In genomic region chr3:37890202-37890601, GRCm38 (mm10) we compare ENCODE assay signal across 18 mouse cellular contexts.
DNase-seq lines count a peak whose midpoint lies in the region; ATAC-seq and TF ChIP-seq lines count a peak whose summit lies in the region.
"Had no signal": no experiment of that assay in that cellular context is flagged by ENCODE, and none has a peak within 500 bp of the region (broad histone marks: within the 10 kb centered on the region; RNA-seq: fewer than 3 reads in every experiment).

No protein-coding gene starts in this region.

- ATAC-seq in midbrain, embryonic 13.5 days: 0 out of 2 replicates have a peak, but pooled peaks have one; percentile 58
- ATAC-seq in midbrain, embryonic 15.5 days (replicated peaks): peak; percentile 54; the same call in 1 of the 2 replicates
- no peak for ATAC-seq in midbrain, embryonic 11.5 days (ENCODE audit: low FRiP score)
- ATAC-seq in liver, postnatal 0 days: no peak
- ATAC-seq: forebrain, embryonic 13.5 days; forebrain, embryonic 15.5 days; forebrain, postnatal 0 days had no signal

- WGBS in midbrain, embryonic 13.5 days: 61% methylated on average over 1 of the region's 1 CpGs
- WGBS in midbrain, embryonic 10.5 days: 85% methylated on average over 1 of the region's 1 CpGs
- 50% methylated on average over 1 of the region's 1 CpGs for WGBS in midbrain, embryonic 15.5 days
- whole genome bisulfite sequencing in midbrain, embryonic 11.5 days: 77% methylated on average over 1 of the region's 1 CpGs
- 67% methylated on average over 1 of the region's 1 CpGs for WGBS in liver, postnatal 0 days (ENCODE audit: insufficient replicate concordance)

- peak overlapping the region; percentile 3; the same call in 1 of the 2 replicates for H3K27ac ChIP-seq in midbrain, embryonic 13.5 days
- H3K27ac ChIP-seq in midbrain, embryonic 10.5 days (replicated peaks): no peak overlapping the region
- H3K27ac ChIP-seq in midbrain, embryonic 15.5 days: peak overlapping the region; percentile 20; the same call in 1 of the 2 replicates
- no peak overlapping the region for H3K27ac ChIP-seq in midbrain, embryonic 11.5 days (ENCODE audit: low read depth, low read length)
- no peak overlapping the region for H3K27ac ChIP-seq in liver, postnatal 0 days (ENCODE audit: low read depth)
- H3K27ac ChIP-seq: embryonic facial prominence, embryonic 10.5 days; embryonic facial prominence, embryonic 12.5 days; forebrain, embryonic 13.5 days; forebrain, embryonic 15.5 days had no signal

- H3K27me3 ChIP-seq in midbrain, embryonic 13.5 days: 0 out of 2 replicates have a peak, but pooled peaks cover 3% of the 10 kb centered on the region
- H3K27me3 ChIP-seq in midbrain, embryonic 10.5 days (ENCODE audit: low read depth, poor library complexity, severe bottlenecking): peaks cover 4% of the 10 kb centered on the region; the same call in 1 of the 2 replicates
- H3K27me3 ChIP-seq in midbrain, embryonic 15.5 days (replicated peaks): no peaks in the 10 kb centered on the region
- no peaks in the 10 kb centered on the region for H3K27me3 ChIP-seq in midbrain, embryonic 11.5 days (ENCODE audit: control insufficient read depth, insufficient read depth, low read length)
- H3K27me3 ChIP-seq in liver, postnatal 0 days (ENCODE audit: insufficient read depth, low read length): no peaks in the 10 kb centered on the region
- H3K27me3 ChIP-seq: embryonic facial prominence, embryonic 12.5 days had no signal

- TF ChIP-seq EP300 in liver, postnatal 0 days (IDR thresholded peaks at IDR 0.05; ENCODE audit: low read depth): no peak

- H3K9me3 ChIP-seq in midbrain, embryonic 13.5 days: 0 out of 2 replicates have a peak, but pooled peaks cover 5% of the 10 kb centered on the region
- 0 out of 2 replicates have a peak, but pooled peaks cover 5% of the 10 kb centered on the region for H3K9me3 ChIP-seq in midbrain, embryonic 10.5 days (replicated peaks)
- H3K9me3 ChIP-seq in midbrain, embryonic 15.5 days: no peaks in the 10 kb centered on the region
- H3K9me3 ChIP-seq in midbrain, embryonic 11.5 days (ENCODE audit: control insufficient read depth, low read length): no peaks in the 10 kb centered on the region; the same call in 1 of the 2 replicates
- no peaks in the 10 kb centered on the region; the same call in 1 of the 2 replicates for H3K9me3 ChIP-seq in liver, postnatal 0 days (ENCODE audit: low read length)
- H3K9me3 ChIP-seq: embryonic facial prominence, embryonic 10.5 days; forebrain, embryonic 13.5 days; forebrain, embryonic 15.5 days had no signal

- no peaks in the 10 kb centered on the region for H3K4me1 ChIP-seq in midbrain, embryonic 13.5 days (replicated peaks)
- H3K4me1 ChIP-seq in midbrain, embryonic 10.5 days: peaks cover 9% of the 10 kb centered on the region
- H3K4me1 ChIP-seq in midbrain, embryonic 15.5 days: no peaks in the 10 kb centered on the region
- H3K4me1 ChIP-seq in midbrain, embryonic 11.5 days (ENCODE audit: control insufficient read depth, insufficient read depth, low read length): no peaks in the 10 kb centered on the region
- peaks cover 3% of the 10 kb centered on the region; the same call in 1 of the 2 replicates for H3K4me1 ChIP-seq in liver, postnatal 0 days (ENCODE audit: insufficient read depth)
- H3K4me1 ChIP-seq: embryonic facial prominence, embryonic 12.5 days; forebrain, embryonic 13.5 days; forebrain, embryonic 15.5 days had no signal

- DNase-seq in midbrain, embryonic 10.5 days (ENCODE audit: low spot score): no peak
- DNase-seq in midbrain, embryonic 11.5 days (ENCODE audit: low spot score, missing footprints): no peak
- no peak for DNase-seq in liver, postnatal 0 days
- DNase-seq: adrenal gland, adult 2 months; adrenal gland, postnatal 10 days; adrenal gland, postnatal 25 days; cerebellum, adult 11-12 months; cerebellum, adult 2 months; cerebellum, adult 9-10 months; cerebellum, postnatal 10 days; cerebellum, postnatal 25 days; forebrain, postnatal 0 days had no signal

- H3K4me3 ChIP-seq in midbrain, embryonic 13.5 days (replicated peaks): no peak overlapping the region
- no peak overlapping the region for H3K4me3 ChIP-seq in midbrain, embryonic 10.5 days
- H3K4me3 ChIP-seq in midbrain, embryonic 15.5 days: no peak overlapping the region
- no peak overlapping the region for H3K4me3 ChIP-seq in midbrain, embryonic 11.5 days (ENCODE audit: low read depth, low read length)
- no peak overlapping the region for H3K4me3 ChIP-seq in liver, postnatal 0 days (ENCODE audit: low read depth, low read length)
- H3K4me3 ChIP-seq: embryonic facial prominence, embryonic 10.5 days; embryonic facial prominence, embryonic 12.5 days; forebrain, embryonic 13.5 days; forebrain, embryonic 15.5 days had no signal

- TF ChIP-seq CTCF in liver, postnatal 0 days (IDR thresholded peaks at IDR 0.05; ENCODE audit: low read depth): no peak

- H3K36me3 ChIP-seq in midbrain, embryonic 13.5 days: no peaks in the 10 kb centered on the region
- no peaks in the 10 kb centered on the region for H3K36me3 ChIP-seq in midbrain, embryonic 10.5 days
- H3K36me3 ChIP-seq in midbrain, embryonic 15.5 days (replicated peaks): no peaks in the 10 kb centered on the region
- H3K36me3 ChIP-seq in midbrain, embryonic 11.5 days (ENCODE audit: control insufficient read depth, insufficient read depth, low read length): no peaks in the 10 kb centered on the region
- H3K36me3 ChIP-seq in liver, postnatal 0 days (replicated peaks; ENCODE audit: insufficient read depth, low read length): no peaks in the 10 kb centered on the region
- H3K36me3 ChIP-seq: embryonic facial prominence, embryonic 10.5 days; embryonic facial prominence, embryonic 12.5 days; forebrain, embryonic 15.5 days had no signal

- H3K9ac ChIP-seq in midbrain, embryonic 13.5 days (replicated peaks): no peak overlapping the region
- no peak overlapping the region for H3K9ac ChIP-seq in midbrain, embryonic 15.5 days
- H3K9ac ChIP-seq in midbrain, embryonic 11.5 days (ENCODE audit: low read length): no peak overlapping the region
- no peak overlapping the region for H3K9ac ChIP-seq in liver, postnatal 0 days (replicated peaks)
- H3K9ac ChIP-seq: embryonic facial prominence, embryonic 12.5 days; forebrain, embryonic 13.5 days; forebrain, embryonic 15.5 days; forebrain, postnatal 0 days had no signal

- H3K4me2 ChIP-seq in midbrain, embryonic 13.5 days (replicated peaks): no peak overlapping the region
- no peak overlapping the region for H3K4me2 ChIP-seq in midbrain, embryonic 15.5 days
- H3K4me2 ChIP-seq in midbrain, embryonic 11.5 days: no peak overlapping the region
- H3K4me2 ChIP-seq in liver, postnatal 0 days (ENCODE audit: low read depth, low read length): no peak overlapping the region
- H3K4me2 ChIP-seq: embryonic facial prominence, embryonic 12.5 days; forebrain, embryonic 13.5 days; forebrain, embryonic 15.5 days had no signal

Comparison
In these comparisons a context has a peak if more than half of its experiments do, and no peak if none do; other contexts are left out.
1. ATAC-seq: peak in midbrain, embryonic 13.5 days (single experiment) and midbrain, embryonic 15.5 days (single experiment); none in midbrain, embryonic 11.5 days (single experiment) and liver, postnatal 0 days (single experiment).
2. H3K27ac ChIP-seq: peak in midbrain, embryonic 13.5 days (single experiment) and midbrain, embryonic 15.5 days (single experiment); none in midbrain, embryonic 10.5 days (single experiment), midbrain, embryonic 11.5 days (single experiment) and liver, postnatal 0 days (single experiment).